Mouse (Mus musculus): Measurements from ENCODE around the gene Cdk14. TPM values are rescaled to one million over a fixed set of nuclear protein-coding genes. Genes with fewer than 3 reads are reported as not detected.

The Cdk14 gene
- total and polyA plus RNA-seq, 2 experiments from 2014 or later = 53.0 to 63.9 TPM

DNA sequence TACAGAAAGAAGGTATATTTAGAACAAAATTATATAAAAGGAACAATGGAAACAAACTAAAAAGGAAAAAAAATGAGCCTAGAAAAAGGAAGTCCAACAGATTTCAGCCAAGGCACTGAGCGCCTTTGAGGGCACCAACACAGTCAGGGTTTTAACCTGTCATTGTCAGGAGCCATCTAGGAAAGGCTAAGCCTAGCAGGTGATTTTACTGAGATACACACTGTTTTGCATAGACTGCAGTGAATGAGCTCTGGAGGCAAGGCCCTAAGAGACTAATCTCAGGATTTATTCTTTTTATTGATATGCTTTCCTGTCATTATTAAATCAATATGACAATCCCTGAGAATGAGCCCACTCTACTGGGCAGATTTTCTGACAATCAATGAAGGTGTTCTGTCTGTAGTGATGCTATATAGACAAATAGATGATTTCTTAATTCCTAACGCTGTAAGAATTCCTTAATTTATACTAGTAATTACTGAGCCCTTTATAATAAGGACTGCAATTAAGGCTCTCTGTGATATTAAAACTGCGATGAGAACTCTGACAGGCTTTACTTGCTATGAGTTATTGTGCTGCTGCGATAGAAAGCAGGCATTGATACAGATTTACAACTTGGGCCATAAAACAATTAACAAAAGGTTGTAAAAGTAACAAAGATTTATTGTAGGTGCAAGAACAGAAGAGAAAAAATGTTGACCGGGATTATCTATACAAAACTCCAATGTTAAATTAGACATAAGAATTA lies 303.2 kb downstream of the Cdk14 start:
- Histone ChIP-seq H3K4me1 (ENCODE audit: insufficient read depth, low read length) (no peaks in the 10 kb centered on the region; the same call in 1 of the 2 replicates), H3K9ac (replicated peaks; ENCODE audit: low read length) (no peak overlapping the region), H3K4me3 (ENCODE audit: low read length) (no peak overlapping the region), H3K36me3 (ENCODE audit: insufficient read depth, low read length) (no peaks in the 10 kb centered on the region), H3K9me3 (ENCODE audit: low read length) (no peaks in the 10 kb centered on the region), H3K27ac (no peak overlapping the region), H3K27me3 (ENCODE audit: insufficient read depth, low read length) (no peaks in the 10 kb centered on the region), H3K4me2 (ENCODE audit: low read depth, low read length) (no peak overlapping the region)
- ATAC-seq = no peak
- no peak for DNase-seq (ENCODE audit: low spot score)
- no peak for TF ChIP-seq CTCF (IDR thresholded peaks at IDR 0.05; ENCODE audit: low read depth)
- WGBS = 74% methylated on average over 5 of the region's 5 CpGs

DNA sequence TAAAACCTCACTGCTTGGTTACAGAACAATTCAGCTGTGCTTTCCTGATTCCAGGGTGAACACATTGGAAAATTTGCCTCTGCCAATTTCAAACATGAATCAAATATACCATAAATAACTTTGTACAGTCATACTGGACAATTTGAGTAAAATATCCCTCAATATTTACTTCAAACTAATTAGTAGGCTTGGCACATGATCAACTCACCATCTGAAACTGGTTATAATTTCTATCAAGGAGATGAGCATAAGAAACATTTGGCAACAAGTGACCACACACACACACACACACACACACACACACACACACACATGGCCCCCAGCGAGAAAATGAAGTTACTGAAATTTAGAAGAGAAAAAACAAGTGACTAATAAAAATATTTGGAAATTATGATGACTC lies 304.6 kb downstream of the Cdk14 start:
- 49% methylated on average over 1 of the region's 1 CpGs for WGBS
- DNase-seq (ENCODE audit: low spot score) (peak; percentile 22), ATAC-seq (no peak)
- Histone ChIP-seq H3K4me1 (ENCODE audit: insufficient read depth, low read length) (no peaks in the 10 kb centered on the region; the same call in 1 of the 2 replicates), H3K36me3 (ENCODE audit: insufficient read depth, low read length) (no peaks in the 10 kb centered on the region), H3K9ac (replicated peaks; ENCODE audit: low read length) (no peak overlapping the region), H3K4me2 (ENCODE audit: low read depth, low read length) (no peak overlapping the region), H3K9me3 (ENCODE audit: low read length) (no peaks in the 10 kb centered on the region), H3K27me3 (ENCODE audit: insufficient read depth, low read length) (no peaks in the 10 kb centered on the region), H3K27ac (no peak overlapping the region), H3K4me3 (ENCODE audit: low read length) (no peak overlapping the region)
- no peak for TF ChIP-seq CTCF (IDR thresholded peaks at IDR 0.05; ENCODE audit: low read depth)

DNA sequence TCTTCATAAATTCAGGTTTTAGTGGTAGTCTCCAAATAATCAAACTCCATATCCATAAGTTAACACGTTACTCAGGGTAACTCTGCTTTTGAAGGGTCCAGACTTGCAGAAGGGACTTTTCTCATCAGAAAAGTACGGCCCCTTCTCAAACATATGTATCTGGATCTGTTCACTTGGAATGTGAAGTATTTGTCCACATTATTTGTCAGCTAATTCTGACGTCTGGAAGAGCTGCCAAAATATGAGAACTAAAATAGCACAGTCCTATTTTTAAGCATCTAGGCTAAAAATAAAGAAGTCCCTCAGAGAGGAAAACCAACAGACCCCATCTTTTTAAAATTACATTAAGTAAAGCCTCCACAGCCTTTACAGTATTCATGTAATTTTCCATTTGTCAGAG lies 310.5 kb downstream of the Cdk14 start:
- TF ChIP-seq CTCF (IDR thresholded peaks at IDR 0.05; ENCODE audit: low read depth) = no peak
- Histone ChIP-seq H3K36me3 (ENCODE audit: insufficient read depth, low read length) (no peaks in the 10 kb centered on the region), H3K4me1 (ENCODE audit: insufficient read depth, low read length) (no peaks in the 10 kb centered on the region; the same call in 1 of the 2 replicates), H3K9me3 (ENCODE audit: low read length) (no peaks in the 10 kb centered on the region), H3K4me2 (ENCODE audit: low read depth, low read length) (no peak overlapping the region), H3K9ac (replicated peaks; ENCODE audit: low read length) (no peak overlapping the region), H3K4me3 (ENCODE audit: low read length) (no peak overlapping the region), H3K27me3 (ENCODE audit: insufficient read depth, low read length) (no peaks in the 10 kb centered on the region), H3K27ac (no peak overlapping the region)
- ATAC-seq (no peak), DNase-seq (ENCODE audit: low spot score) (no peak)
- WGBS = 71% methylated on average over 3 of the region's 3 CpGs

DNA sequence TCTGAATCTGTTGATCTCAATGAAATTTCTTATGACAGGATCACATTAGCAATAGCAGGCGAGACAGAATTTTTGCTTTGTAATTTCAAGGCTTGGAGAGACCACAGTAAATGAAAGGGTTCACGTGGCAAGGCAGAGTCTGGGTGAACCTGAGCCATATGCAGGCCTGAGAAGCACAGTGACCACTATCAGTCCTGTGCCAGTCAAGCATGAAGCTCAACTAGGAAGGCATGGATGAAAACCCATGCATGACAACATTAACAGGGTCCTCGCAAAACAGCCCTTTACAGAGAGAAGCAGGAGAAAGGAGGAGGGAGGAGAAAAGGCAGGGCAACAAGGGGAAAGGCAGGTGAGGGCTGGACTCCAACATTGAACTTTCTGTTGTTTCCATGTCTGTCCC lies 311.1 kb downstream of the Cdk14 start:
- WGBS = 80% methylated on average over 3 of the region's 3 CpGs
- no peak for TF ChIP-seq CTCF (IDR thresholded peaks at IDR 0.05; ENCODE audit: low read depth)
- no peak overlapping the region for H3K27ac ChIP-seq
- H3K9ac ChIP-seq (replicated peaks; ENCODE audit: low read length) = no peak overlapping the region
- no peaks in the 10 kb centered on the region for H3K27me3 ChIP-seq (ENCODE audit: insufficient read depth, low read length)
- ATAC-seq (no peak), DNase-seq (ENCODE audit: low spot score) (no peak)
- no peak overlapping the region for H3K4me2 ChIP-seq (ENCODE audit: low read depth, low read length)
- H3K4me1 ChIP-seq (ENCODE audit: insufficient read depth, low read length) = no peaks in the 10 kb centered on the region; the same call in 1 of the 2 replicates
- H3K4me3 ChIP-seq (ENCODE audit: low read length) = no peak overlapping the region
- H3K36me3 ChIP-seq (ENCODE audit: insufficient read depth, low read length) = no peaks in the 10 kb centered on the region
- no peaks in the 10 kb centered on the region for H3K9me3 ChIP-seq (ENCODE audit: low read length)

DNA sequence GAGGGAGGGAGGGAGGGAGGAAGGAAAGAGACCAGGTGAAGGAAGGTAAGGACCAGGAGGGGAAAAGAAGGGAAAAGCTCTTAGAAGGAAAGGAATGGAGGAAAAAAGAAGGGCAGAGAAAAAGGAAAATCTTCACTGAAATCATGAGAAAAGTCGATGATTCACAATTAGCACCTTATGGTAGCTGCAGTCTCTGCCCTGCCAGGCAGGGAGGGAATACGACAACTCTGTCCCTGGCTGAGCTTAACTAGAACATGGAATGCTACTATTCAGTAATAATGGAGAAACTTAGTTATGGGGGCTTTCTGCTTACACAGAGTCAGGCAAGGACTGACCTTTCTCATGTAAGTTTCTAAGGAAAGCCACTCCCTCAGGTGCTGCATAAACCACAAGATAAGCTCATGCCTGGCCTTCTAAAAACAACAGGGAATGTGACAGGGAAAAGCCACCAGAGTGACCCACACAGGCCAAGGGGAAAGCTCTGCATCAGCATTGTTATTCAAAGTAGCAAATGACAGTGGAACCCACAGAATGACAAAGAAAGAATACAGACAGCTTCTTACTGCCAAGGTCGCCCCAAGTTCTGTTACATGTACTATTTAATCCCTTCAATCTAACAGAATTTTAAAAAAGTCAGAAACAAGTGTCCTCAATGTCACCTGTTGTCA lies 323.7 kb downstream of the Cdk14 start:
- TF ChIP-seq CTCF (IDR thresholded peaks at IDR 0.05; ENCODE audit: low read depth) = no peak
- WGBS = 54% methylated on average over 3 of the region's 3 CpGs
- Histone ChIP-seq H3K4me1 (ENCODE audit: insufficient read depth, low read length) (no peaks in the 10 kb centered on the region), H3K4me2 (ENCODE audit: low read depth, low read length) (no peak overlapping the region), H3K27me3 (ENCODE audit: insufficient read depth, low read length) (no peaks in the 10 kb centered on the region), H3K4me3 (ENCODE audit: low read length) (no peak overlapping the region), H3K9ac (replicated peaks; ENCODE audit: low read length) (no peak overlapping the region), H3K27ac (no peak overlapping the region), H3K36me3 (ENCODE audit: insufficient read depth, low read length) (no peaks in the 10 kb centered on the region), H3K9me3 (ENCODE audit: low read length) (no peaks in the 10 kb centered on the region)
- ATAC-seq (no peak), DNase-seq (ENCODE audit: low spot score) (no peak)

DNA sequence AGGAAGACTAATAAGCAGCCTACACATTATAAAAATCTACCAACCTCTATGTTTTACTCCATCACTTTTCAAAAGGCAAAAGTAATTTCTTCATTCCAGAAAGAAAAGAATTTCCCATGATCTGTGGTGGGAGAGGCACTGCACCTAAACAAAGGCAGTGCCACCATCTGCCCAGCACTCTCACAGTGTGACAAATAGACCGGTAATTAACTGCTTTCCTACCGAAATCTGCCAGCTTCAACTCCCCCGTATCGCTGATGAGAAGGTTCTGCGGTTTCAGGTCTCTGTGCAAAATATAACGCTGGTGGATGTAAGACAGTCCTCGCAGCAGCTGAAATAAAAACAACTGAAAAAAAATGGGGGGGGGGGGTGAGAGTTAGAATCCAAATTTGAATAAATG lies 327.4 kb downstream of the Cdk14 start:
- H3K4me2 ChIP-seq (ENCODE audit: low read depth, low read length) = no peak overlapping the region
- H3K9me3 ChIP-seq (ENCODE audit: low read length) = no peaks in the 10 kb centered on the region
- no peak overlapping the region for H3K9ac ChIP-seq (replicated peaks; ENCODE audit: low read length)
- H3K27me3 ChIP-seq (ENCODE audit: insufficient read depth, low read length) = no peaks in the 10 kb centered on the region
- no peak overlapping the region for H3K27ac ChIP-seq
- no peaks in the 10 kb centered on the region for H3K36me3 ChIP-seq (ENCODE audit: insufficient read depth, low read length)
- no peak for TF ChIP-seq CTCF (IDR thresholded peaks at IDR 0.05; ENCODE audit: low read depth)
- H3K4me3 ChIP-seq (ENCODE audit: low read length) = no peak overlapping the region
- WGBS = 47% methylated on average over 7 of the region's 7 CpGs
- no peaks in the 10 kb centered on the region for H3K4me1 ChIP-seq (ENCODE audit: insufficient read depth, low read length)
- no peak for ATAC-seq
- DNase-seq (ENCODE audit: low spot score) = peak; percentile 14

DNA sequence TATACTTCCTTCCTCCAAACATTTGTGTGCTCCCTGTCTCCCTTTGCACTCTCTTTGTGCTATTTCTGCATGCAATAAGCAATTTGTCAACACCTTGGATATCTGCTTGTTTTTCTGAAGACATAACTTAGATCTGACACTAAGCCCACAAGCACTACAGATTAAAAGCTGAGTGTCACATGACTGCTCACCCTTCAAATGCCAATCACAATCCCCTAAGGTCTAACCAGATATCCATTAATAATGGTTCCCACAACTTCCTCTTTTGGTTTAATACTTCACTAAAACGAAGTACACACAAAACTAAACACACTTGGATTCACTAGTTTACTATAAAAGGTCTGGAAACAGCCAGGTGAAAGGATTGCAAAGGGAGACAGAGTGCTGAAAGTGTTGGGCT lies 348.6 kb downstream of the Cdk14 start:
- no peak for ATAC-seq

More for the DNA sequence above, 348.6 kb downstream of the Cdk14 start:
- H3K27ac ChIP-seq = no peak overlapping the region
- no peak for TF ChIP-seq CTCF (IDR thresholded peaks at IDR 0.05; ENCODE audit: low read depth)
- no peak overlapping the region for H3K9ac ChIP-seq (replicated peaks; ENCODE audit: low read length)
- H3K9me3 ChIP-seq (ENCODE audit: low read length) = no peaks in the 10 kb centered on the region
- H3K4me3 ChIP-seq (ENCODE audit: low read length) = no peak overlapping the region
- no peak for DNase-seq (ENCODE audit: low spot score)
- no peak overlapping the region for H3K4me2 ChIP-seq (ENCODE audit: low read depth, low read length)
- H3K27me3 ChIP-seq (ENCODE audit: insufficient read depth, low read length) = no peaks in the 10 kb centered on the region
- no peaks in the 10 kb centered on the region for H3K4me1 ChIP-seq (ENCODE audit: insufficient read depth, low read length)
- 88% methylated on average over 1 of the region's 1 CpGs for WGBS
- H3K36me3 ChIP-seq (ENCODE audit: insufficient read depth, low read length) = no peaks in the 10 kb centered on the region
